Mouse (Mus musculus) limb, embryonic 14.5 days (tissue): ENCODE measurements at regions not wholly inside any gene's neighbourhood (a gene's known extent, or its start where the extent isn't known, plus 50 kb on each side); places are given as distances from the start of the nearest gene placed in this dataset.

ENCODE experiments used
- ATAC-seq: fragments of 200-750 bp; cut with Nextera tagmentation; 2 replicates; pipeline ENCODE4 v1.8.0; 2017; ENCODE audit warnings: low read depth, moderate number of reproducible peaks, moderate TSS enrichment; ENCODE audit not compliant: low FRiP score
- DNase-seq: peaks from one replicate; pipeline ENCODE4 v3.0.0-alpha.2; 2015; ENCODE audit warnings: low spot score
- H3K27ac ChIP-seq: fragments of 300-500 bp; sonication (generic); replicated peaks from 2 replicates; pipeline ENCODE4 v1.5.1; 2014; ENCODE audit warnings: low read depth, mild to moderate bottlenecking, low read length, moderate library complexity, mixed read lengths
- H3K27me3 ChIP-seq: fragments of 300-500 bp; sonication (generic); 2 replicates; pipeline ENCODE4 v1.6.1; 2014; ENCODE audit warnings: low read length, mixed read lengths; ENCODE audit not compliant: control insufficient read depth, insufficient read depth
- H3K36me3 ChIP-seq: fragments of 300-500 bp; sonication (generic); 2 replicates; pipeline ENCODE4 v1.6.1; 2014; ENCODE audit warnings: mild to moderate bottlenecking, low read length, moderate library complexity, mixed read lengths; ENCODE audit not compliant: control insufficient read depth, insufficient read depth
- H3K4me1 ChIP-seq: fragments of 300-500 bp; sonication (generic); 2 replicates; pipeline ENCODE4 v1.6.1; 2014; ENCODE audit warnings: antibody characterized with exemption, low read length, mixed read lengths; ENCODE audit not compliant: control insufficient read depth, insufficient read depth
- H3K4me2 ChIP-seq: fragments of 300-500 bp; sonication (generic); replicated peaks from 2 replicates; pipeline ENCODE4 v1.6.1; 2014; ENCODE audit warnings: low read depth, mild to moderate bottlenecking, low read length, moderate library complexity; ENCODE audit not compliant: severe bottlenecking
- H3K4me3 ChIP-seq: fragments of 300-500 bp; sonication (generic); replicated peaks from 2 replicates; pipeline ENCODE4 v1.5.1; 2014; ENCODE audit warnings: low read length
- H3K9ac ChIP-seq: fragments of 300-500 bp; sonication (generic); 2 replicates; pipeline ENCODE4 v1.6.1; 2014; ENCODE audit warnings: mild to moderate bottlenecking, low read depth, low read length, moderate library complexity; ENCODE audit not compliant: severe bottlenecking
- H3K9me3 ChIP-seq: fragments of 300-500 bp; sonication (generic); 2 replicates; pipeline ENCODE4 v1.6.1; 2016; ENCODE audit warnings: low read length; ENCODE audit not compliant: control insufficient read depth
- POLR2A ChIP-seq: fragments of 200-500 bp; IDR thresholded peaks from 2 replicates; pipeline ENCODE4 v1.8.0; 2012; ENCODE audit warnings: inconsistent platforms, mild to moderate bottlenecking, moderate library complexity, borderline replicate concordance; ENCODE audit not compliant: insufficient read depth, insufficient read length; ENCODE audit errors: extremely low read depth
- WGBS: fragments of 180-500 bp; shearing (Covaris S2); extraction: QIAGEN DNeasy Blood & Tissue Kit; methylation state at CpG from one replicate; pipeline ENCODE4 v1.1.7; 2014; 5-methylcytosine and 5-hydroxymethylcytosine counted together

- Histone ChIP-seq H3K27ac (no peak overlapping the region), H3K4me1 (no peaks in the 10 kb centered on the region), H3K27me3 (no peaks in the 10 kb centered on the region), H3K9ac (no peak overlapping the region), H3K9me3 (no peaks in the 10 kb centered on the region), H3K4me2 (no peak overlapping the region), H3K36me3 (no peaks in the 10 kb centered on the region), H3K4me3 (no peak overlapping the region)
- DNase-seq (no peak), ATAC-seq (no peak)
- 84% methylated on average over 7 of the region's 7 CpGs for WGBS
- no peak for TF ChIP-seq POLR2A
These were observed 278.1 kb upstream of the Pabpc6 start for GRCm38 (mm10) chr17:9947609-9948008.

GRCm38 (mm10) chr17:9944513-9944912 is 275.0 kb upstream of the Pabpc6 start:
- H3K9ac ChIP-seq: no peak overlapping the region
- H3K9me3 ChIP-seq: peaks cover 8% of the 10 kb centered on the region; the same call in 1 of the 2 replicates
- WGBS: 85% methylated on average over 8 of the region's 8 CpGs
- H3K27ac ChIP-seq: no peak overlapping the region
- TF ChIP-seq POLR2A: no peak
- H3K36me3 ChIP-seq: no peaks in the 10 kb centered on the region
- H3K4me3 ChIP-seq: no peak overlapping the region
- no peak overlapping the region for H3K4me2 ChIP-seq
- DNase-seq: no peak
- H3K4me1 ChIP-seq: no peaks in the 10 kb centered on the region
- no peak for ATAC-seq
- H3K27me3 ChIP-seq: no peaks in the 10 kb centered on the region

GRCm38 (mm10) chr17:9942171-9942570 is 272.7 kb upstream of the Pabpc6 start:
- no peak for ATAC-seq
- TF ChIP-seq POLR2A: no peak
- no peak for DNase-seq
- Histone ChIP-seq H3K27ac (no peak overlapping the region), H3K9me3 (peaks cover 8% of the 10 kb centered on the region; the same call in 1 of the 2 replicates), H3K4me1 (no peaks in the 10 kb centered on the region), H3K36me3 (no peaks in the 10 kb centered on the region), H3K4me2 (no peak overlapping the region), H3K27me3 (no peaks in the 10 kb centered on the region), H3K9ac (no peak overlapping the region), H3K4me3 (no peak overlapping the region)
- 91% methylated on average over 4 of the region's 4 CpGs for WGBS

- Histone ChIP-seq H3K4me2 (no peak overlapping the region), H3K27ac (no peak overlapping the region), H3K9ac (no peak overlapping the region), H3K27me3 (no peaks in the 10 kb centered on the region), H3K4me1 (no peaks in the 10 kb centered on the region), H3K36me3 (no peaks in the 10 kb centered on the region), H3K4me3 (no peak overlapping the region), H3K9me3 (peaks cover 8% of the 10 kb centered on the region; the same call in 1 of the 2 replicates)
- TF ChIP-seq POLR2A: no peak
- no peak for ATAC-seq
- WGBS: 37% methylated on average over 6 of the region's 6 CpGs
- no peak for DNase-seq
These were observed 270.1 kb upstream of the Pabpc6 start for GRCm38 (mm10) chr17:9939576-9939975.

GRCm38 (mm10) chr17:9938426-9938825 is 268.9 kb upstream of the Pabpc6 start:
- WGBS: 44% methylated on average over 10 of the region's 10 CpGs
- Histone ChIP-seq H3K4me3 (no peak overlapping the region), H3K9ac (no peak overlapping the region), H3K36me3 (no peaks in the 10 kb centered on the region), H3K27me3 (no peaks in the 10 kb centered on the region), H3K4me2 (no peak overlapping the region), H3K4me1 (no peaks in the 10 kb centered on the region), H3K27ac (no peak overlapping the region), H3K9me3 (peaks cover 8% of the 10 kb centered on the region; the same call in 1 of the 2 replicates)
- no peak for TF ChIP-seq POLR2A
- no peak for DNase-seq
- no peak for ATAC-seq

- Histone ChIP-seq H3K4me2 (no peak overlapping the region), H3K27ac (no peak overlapping the region), H3K4me1 (no peaks in the 10 kb centered on the region), H3K9me3 (peaks cover 8% of the 10 kb centered on the region; the same call in 1 of the 2 replicates), H3K4me3 (no peak overlapping the region), H3K36me3 (no peaks in the 10 kb centered on the region), H3K27me3 (no peaks in the 10 kb centered on the region), H3K9ac (no peak overlapping the region)
- no peak for ATAC-seq
- no peak for DNase-seq
- TF ChIP-seq POLR2A: no peak
- WGBS: 36% methylated on average over 5 of the region's 5 CpGs
These were observed 267.7 kb upstream of the Pabpc6 start for GRCm38 (mm10) chr17:9937211-9937610.
